Mouse (Mus musculus): Measurements from ENCODE around the gene Gm10721.
"Not testable (repeated sequence)": the region's sequence is repeated elsewhere in the genome, so short reads cannot be mapped to it uniquely, and the experiment has no call there.

- TF ChIP-seq CTCF (IDR thresholded peaks at IDR 0.05; ENCODE audit: borderline replicate concordance, extremely low read depth, insufficient read depth, insufficient read length); POLR2A (IDR thresholded peaks at IDR 0.05; ENCODE audit: borderline replicate concordance, extremely low read depth, insufficient read depth, insufficient read length, poor library complexity, severe bottlenecking): not testable (repeated sequence)
Observed at GRCm38 (mm10) chr9:3023312-3023984, 10.5 kb downstream of the Gm10721 start, which contains the start of gene Gm10718.
